Mouse (Mus musculus) monocyte, adult 2 months (primary cell): ENCODE results near the gene Bcar1.
A peak's percentile ranks its signal among the peaks of the same experiment; 100 is the strongest.

Experiments
- DNase-seq, 2 experiments: peaks; one replicate each; pipeline ENCODE4 v3.0.0; 2022; ENCODE audit warnings: low spot score in 2 of 2, low read depth in 1 of 2

Bcar1 gene

DNA sequence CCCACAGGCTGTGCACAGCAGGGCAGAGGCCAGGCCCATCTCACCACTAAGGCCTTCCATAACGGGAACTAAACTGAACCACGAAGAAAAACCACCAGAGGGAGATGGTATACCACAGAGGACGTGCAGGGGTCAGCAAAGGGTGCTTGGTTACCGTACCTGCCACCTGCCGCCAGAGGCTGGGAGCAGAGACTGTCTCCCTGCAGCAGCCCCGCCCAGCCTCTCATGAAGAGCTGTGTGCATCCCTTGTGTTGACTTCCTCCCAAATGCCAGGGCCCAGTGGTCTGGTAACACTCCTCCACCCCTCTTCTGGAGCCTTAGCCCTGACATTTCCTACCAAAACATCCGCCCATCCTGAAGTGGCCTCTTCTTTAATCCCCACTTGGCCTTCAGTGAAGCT is 4.0 kb downstream of the Bcar1 start:
- no peak for DNase-seq

- DNase-seq, result no peak
These were observed 4.7 kb downstream of the Bcar1 start for GRCm38 (mm10) chr8:111738867-111739266.

GRCm38 (mm10) chr8:111736321-111736720 is 7.3 kb downstream of the Bcar1 start:
- DNase-seq, result no peak

GRCm38 (mm10) chr8:111735791-111736190 is 7.8 kb downstream of the Bcar1 start:
- no peak for DNase-seq

DNA sequence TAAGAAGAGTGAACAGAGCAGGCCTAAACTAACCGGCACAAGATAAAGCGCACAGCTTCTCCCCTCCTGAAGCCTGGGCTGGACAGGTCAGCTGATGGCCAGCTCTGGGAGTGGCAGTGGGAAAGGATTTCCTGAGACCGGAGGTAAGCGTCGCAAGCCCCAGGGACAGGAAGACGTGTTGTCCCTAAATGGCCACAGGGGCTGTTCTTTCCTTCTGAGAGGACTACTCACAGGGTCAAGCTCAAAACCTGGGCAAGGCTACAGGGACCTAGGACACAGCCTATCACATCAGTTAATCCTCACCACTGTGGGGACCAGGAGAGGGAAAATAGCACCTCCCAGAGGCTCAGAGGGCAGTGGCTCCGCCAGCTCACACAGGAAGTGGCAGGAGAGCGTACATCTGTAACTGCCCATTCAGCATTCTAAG is 8.3 kb downstream of the Bcar1 start:
- DNase-seq, result no peak

- no peak for DNase-seq
These were observed 9.2 kb downstream of the Bcar1 start for GRCm38 (mm10) chr8:111734244-111734960.

DNA sequence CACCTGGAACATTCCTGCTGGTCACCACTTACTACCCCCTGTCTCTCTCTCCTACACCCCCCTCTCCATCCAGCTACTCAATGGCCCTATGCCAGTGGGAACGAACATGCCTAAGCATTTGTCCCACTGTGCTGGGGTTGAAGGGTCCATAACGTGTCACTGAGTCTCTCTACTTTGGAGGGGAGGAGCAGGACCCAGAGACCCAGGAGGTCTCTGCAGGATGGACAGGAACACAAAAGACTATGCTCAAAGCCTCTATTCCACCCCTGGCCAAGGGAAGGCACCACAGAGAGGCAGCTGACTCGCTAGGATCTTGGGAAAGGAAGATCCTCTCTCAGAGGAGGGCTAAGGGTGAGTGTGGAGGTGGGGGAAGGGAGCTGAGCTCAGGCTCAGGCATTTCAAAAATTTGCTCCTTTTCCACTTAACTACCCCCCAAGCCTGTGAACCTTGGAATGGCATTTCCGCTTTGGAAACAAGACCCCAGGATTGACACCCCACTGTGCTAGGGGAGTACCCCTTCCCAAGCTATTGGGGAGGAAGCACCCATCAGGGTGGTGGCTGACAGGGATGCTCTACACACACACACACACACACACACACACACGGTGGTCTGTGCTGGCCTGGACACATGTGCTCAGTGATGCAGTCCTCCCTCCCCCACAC is 9.9 kb downstream of the Bcar1 start:
- no peak for DNase-seq

- no peak for DNase-seq
These were observed 11.1 kb downstream of the Bcar1 start for GRCm38 (mm10) chr8:111732406-111733085.

DNA sequence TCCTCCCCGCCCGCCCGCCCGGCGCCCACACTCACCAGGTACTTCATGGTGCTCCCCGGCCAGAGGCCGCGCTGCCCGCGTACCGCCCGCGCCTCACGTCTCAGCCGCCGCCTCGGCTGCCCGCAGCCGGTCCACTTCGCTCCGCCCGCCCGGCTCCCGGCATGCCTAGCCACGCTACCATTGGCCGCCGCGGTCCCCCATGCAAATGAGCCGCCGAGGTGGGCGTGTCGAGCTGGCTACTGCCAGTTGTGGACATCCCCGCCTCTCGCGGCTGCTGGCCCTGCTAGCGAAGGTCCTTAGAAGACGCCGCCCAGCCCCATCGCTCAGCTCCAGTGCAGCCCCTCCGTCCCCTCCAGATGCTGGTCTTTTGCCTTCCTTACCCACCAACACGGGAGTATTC is 11.6 kb downstream of the Bcar1 start:
- DNase-seq, result peak; percentile 79 to 82

DNA sequence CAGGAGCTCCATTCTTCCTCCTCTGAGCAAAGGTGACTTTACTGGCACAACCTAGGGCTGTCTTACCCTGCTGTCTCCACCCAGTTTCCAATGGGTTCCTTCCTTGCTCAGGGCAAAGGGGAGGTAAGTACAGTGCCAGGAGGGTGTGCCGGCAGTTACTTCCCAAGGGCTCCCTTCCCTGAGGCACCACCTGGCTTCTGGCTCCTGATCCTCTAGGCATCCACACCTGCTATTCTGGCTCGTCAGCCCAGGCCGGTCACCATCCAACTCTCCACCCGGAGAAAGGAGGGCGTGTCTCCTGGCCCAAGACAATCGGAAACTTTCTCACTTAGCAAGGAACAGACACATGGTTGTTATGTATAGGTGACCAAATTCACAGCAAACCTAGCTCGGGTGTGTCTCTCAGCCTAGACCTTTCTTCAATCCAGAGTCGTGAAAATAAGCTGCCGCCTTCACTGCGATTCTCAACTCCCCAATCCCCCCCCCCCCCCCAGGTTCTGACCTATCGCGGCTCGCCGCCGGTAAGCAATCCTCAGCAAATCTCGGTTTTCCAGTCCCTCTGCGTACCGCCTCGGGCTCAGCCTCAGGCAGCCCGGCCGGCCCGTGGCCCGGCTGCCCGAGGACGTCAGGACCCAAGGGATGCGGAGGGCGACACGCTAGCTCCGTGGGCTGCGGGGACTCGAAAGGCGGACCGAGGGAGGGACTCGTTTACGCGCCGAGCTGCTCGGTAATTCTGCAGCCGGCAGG is 12.2 kb downstream of the Bcar1 start:
- DNase-seq, result no peak

GRCm38 (mm10) chr8:111729233-111730170 is 14.1 kb downstream of the Bcar1 start:
- DNase-seq, result no peak

DNA sequence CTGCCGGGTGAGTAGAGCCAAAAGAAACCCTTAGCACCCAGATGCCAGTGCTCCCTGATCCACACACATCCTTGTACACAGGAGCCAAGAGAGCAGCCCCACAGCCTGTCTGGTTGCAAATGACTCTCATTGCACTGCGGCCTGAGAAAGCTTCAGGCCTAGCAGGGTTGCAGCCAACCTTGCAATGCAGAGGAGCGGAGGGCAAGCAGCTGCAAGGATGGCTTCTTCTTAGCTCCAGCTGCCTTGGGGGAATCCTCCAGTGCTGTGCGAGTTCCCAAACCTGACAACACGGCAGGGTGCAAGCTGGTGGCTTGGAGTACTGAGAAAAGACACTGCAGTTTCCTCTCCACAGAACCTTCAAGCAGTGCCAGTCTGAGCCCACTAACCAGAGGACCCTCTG is 15.1 kb downstream of the Bcar1 start:
- no peak for DNase-seq

- DNase-seq, result no peak
These were observed 16.1 kb downstream of the Bcar1 start for GRCm38 (mm10) chr8:111727553-111727952.

DNA sequence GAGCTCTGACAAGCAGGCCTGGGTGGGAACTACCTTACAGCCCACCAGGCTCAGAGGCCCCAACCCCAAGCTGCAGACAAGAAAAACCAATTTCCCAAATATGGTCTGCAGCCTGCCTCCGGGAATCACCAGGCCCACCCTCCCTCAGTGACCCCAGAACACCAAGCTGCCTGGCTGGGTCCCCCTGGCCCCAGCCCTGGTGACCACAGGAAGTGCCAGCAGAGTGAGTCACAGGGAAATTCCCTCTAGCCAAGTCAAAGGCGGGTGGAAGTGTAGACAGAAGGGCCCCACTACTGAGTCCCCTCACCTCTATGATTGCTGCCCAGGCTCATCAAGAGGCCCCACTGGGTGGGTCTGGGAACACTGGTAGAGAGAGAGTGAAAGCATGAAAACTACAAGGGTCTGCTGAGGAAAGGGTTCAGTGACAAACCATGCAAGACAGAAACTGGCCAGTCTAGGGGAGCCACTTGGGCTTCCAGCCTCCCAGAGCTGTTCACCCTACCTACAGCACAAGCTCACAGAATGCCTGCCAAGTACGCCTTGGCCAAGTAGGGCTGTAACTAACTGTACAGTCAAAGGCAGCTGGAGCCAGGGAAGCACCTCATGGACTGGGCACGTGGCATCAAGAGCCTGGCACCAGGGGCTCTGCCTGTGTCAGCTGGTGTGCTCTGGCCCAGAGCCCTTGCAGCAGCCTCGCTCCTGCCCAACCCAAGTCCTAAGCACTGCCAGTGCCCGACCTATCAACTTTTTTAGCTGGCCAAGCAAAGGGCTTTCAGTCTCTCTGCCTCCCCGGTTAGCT is 17.3 kb downstream of the Bcar1 start:
- DNase-seq, result no peak

GRCm38 (mm10) chr8:111725341-111725740 is 18.3 kb downstream of the Bcar1 start:
- DNase-seq, result no peak

DNA sequence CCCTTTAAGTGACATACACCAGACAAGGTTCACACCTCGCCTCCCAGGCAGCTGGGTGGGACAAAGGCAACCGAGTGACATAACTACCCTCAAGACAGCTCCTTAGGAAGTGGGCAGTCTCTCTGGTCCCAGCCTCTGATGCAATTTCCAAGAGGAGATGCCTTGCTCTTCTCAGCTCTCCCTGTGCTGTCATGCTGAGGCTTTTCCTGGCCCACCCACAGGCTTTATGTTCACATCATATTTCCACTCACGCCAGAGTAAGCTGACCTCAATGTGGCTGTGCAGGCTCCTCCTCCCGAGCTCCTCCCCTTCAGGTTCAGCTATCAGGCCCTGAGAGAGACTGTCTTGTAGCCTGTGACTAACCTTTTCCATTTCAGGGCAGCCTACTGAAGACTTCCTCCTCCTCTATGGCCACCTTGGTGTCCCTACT is 23.5 kb downstream of the Bcar1 start:
- no peak for DNase-seq

DNA sequence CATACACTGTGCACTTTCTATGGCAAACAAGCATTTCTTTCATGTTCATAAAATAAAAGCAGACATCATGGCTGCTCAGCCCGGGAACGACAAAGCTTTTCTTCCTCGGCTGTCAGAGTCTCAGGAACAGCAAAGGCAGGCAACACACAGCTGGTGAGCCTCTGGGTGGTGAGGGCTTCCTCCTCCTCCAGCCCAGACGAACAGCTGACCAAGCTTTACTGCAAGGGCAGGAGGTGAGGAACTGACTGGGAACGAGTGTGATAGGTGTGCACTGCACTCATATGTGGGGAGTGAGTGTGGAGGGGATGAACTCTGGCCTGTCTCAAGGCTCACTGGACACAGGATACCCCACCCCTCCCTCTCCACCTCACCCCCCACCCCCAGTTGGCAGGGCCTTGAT is 24.7 kb downstream of the Bcar1 start:
- no peak for DNase-seq

- no peak for DNase-seq
These were observed 25.7 kb downstream of the Bcar1 start for GRCm38 (mm10) chr8:111717866-111718265.

GRCm38 (mm10) chr8:111717488-111717792 is 26.2 kb downstream of the Bcar1 start:
- DNase-seq, result no peak
